Mouse (Mus musculus): ENCODE data around the gene Cntn1.

DNA sequence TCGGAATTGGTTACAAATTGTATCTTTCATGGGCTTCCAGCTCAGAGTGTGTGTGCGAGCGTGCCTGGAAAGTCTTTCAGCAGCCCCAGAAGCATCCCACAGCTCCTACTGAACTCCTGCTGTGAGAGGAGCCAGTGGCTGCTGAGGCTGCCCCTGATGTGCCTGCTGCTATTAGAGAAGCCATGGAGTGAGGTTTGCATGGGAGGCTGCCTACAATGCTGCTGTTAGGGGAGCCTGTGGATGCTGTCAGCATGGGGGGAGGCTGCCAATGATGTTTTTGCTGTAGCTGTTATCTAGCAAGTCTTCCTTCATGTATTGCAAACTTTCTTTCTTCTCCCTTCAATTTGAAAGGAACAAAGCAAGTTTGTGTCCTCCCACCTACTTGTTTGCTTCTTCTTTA lies 217.4 kb downstream of the Cntn1 start:
- no peak for TF ChIP-seq CTCF (IDR thresholded peaks at IDR 0.05; ENCODE audit: control insufficient read depth, insufficient read depth, insufficient replicate concordance, low read depth, low read length)
- TF ChIP-seq POLR2A (IDR thresholded peaks at IDR 0.05; ENCODE audit: control insufficient read depth, low read depth, low read length), result no peak
